Mouse (Mus musculus): Measurements from ENCODE around the gene Rbp7.
"Not testable (repeated sequence)": the region's sequence is repeated elsewhere in the genome, so short reads cannot be mapped to it uniquely, and the experiment has no call there.

The Rbp7 gene

GRCm38 (mm10) chr4:149454879-149455278, at the start of gene Rbp7:
Gene Rbp7, minus strand, starts transcription at chr4:149454978.
- DNase-seq (ENCODE audit: low spot score): no peak

DNA sequence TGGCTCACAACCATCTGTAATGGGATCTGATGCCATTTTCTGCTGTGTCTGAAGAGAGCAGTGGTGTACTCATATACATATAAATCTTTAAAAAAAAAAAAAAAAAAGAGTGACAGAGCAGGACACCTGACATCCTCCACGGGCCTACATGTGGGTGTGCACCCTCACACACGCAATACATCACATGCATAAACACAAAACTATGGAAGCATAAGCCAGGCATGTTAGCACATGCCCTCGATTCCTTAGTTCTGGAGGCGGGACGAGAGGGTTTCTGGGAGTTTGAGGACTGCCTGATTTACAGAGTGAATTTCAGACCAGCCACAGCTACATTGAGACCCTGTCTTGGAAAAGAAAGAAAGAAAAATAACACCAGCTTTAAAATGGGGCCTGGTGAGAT, 49.6 kb upstream of the Rbp7 start:
- no peak for DNase-seq (ENCODE audit: low spot score)

GRCm38 (mm10) chr4:149499790-149500189, 45.0 kb upstream of the Rbp7 start:
- no peak for DNase-seq (ENCODE audit: low spot score)

DNA sequence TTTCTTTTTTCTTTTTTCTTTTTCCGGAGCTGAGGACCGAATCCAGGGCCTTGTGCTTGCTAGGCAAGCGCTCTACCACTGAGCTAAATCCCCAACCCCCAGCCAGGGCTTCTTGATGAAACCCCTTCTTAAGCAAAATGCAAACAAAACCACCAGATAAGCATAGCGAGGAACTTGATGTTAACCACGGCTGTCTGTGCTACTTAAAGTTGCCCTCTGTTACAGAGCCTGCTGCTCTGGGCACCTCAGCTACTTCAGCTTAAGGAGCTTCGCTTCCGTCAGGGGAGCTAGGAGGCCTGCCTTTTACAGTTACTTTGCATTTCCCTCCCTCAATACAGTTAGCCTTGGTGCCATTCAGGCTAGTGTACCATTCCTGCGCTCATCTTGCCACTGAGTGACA, 44.1 kb upstream of the Rbp7 start:
- no peak for DNase-seq (ENCODE audit: low spot score)

DNA sequence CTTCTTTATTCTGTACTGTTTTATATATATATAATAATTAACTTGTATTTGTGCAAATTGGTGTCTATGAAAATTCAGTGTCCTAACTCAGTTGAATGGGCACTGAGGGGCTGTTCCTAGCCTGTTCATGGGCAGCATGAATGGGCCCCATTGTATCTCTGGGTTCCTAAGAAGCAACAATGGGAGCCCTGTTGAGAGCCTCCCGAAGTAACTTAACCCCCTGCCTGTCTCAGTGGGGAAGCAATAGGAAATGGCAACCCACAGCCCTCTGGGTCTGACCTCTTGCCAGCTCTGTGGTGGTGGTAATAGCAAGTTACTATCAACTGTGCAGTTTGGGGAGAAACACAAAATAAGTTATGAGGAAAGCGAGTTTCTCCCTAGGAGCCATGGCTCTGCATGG, 41.8 kb upstream of the Rbp7 start:
- DNase-seq (ENCODE audit: low spot score): no peak

DNA sequence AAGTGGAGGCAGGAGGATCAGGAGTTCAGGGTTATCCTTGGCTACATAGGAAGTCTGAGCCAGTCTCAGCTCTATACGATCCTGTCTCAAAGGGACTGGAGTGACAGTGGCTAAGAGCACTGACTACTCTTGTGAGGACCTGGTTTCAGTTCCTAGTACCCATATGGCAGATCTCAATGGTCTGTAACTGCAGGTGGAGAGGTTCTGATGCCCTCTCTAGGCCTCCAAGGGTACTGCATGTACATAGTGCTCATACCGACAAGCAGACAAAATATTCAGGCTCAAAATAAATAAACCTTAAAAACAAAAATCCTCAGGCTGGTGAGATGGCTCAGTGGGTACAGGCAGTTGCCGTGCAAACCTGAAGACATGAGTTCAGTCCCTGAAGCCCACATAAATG, 36.4 kb upstream of the Rbp7 start:
- DNase-seq (ENCODE audit: low spot score): no peak

- no peak for DNase-seq (ENCODE audit: low spot score)
Observed at GRCm38 (mm10) chr4:149489415-149490240, 34.9 kb upstream of the Rbp7 start.

GRCm38 (mm10) chr4:149487729-149488128, 33.0 kb upstream of the Rbp7 start:
- no peak for DNase-seq (ENCODE audit: low spot score)

DNA sequence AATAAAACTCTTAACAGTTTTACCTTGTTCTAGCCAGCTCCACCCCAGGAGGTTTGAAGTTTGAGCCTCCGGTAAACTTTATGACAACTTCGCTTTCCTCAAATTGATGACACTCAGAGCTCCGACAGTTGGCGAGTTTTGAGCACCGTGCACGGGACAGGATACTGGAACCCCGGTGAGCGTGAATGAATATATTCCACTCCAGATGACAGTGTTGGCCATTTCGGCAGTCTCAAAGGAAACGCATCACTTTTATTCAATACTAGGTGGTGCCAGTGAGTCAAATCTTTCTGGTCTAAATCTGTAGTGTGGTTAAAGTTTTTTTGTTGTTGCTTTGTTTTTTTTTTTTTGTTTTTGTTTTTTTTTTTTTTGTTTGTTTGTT, 31.0 kb upstream of the Rbp7 start:
- no peak for DNase-seq (ENCODE audit: low spot score)

DNA sequence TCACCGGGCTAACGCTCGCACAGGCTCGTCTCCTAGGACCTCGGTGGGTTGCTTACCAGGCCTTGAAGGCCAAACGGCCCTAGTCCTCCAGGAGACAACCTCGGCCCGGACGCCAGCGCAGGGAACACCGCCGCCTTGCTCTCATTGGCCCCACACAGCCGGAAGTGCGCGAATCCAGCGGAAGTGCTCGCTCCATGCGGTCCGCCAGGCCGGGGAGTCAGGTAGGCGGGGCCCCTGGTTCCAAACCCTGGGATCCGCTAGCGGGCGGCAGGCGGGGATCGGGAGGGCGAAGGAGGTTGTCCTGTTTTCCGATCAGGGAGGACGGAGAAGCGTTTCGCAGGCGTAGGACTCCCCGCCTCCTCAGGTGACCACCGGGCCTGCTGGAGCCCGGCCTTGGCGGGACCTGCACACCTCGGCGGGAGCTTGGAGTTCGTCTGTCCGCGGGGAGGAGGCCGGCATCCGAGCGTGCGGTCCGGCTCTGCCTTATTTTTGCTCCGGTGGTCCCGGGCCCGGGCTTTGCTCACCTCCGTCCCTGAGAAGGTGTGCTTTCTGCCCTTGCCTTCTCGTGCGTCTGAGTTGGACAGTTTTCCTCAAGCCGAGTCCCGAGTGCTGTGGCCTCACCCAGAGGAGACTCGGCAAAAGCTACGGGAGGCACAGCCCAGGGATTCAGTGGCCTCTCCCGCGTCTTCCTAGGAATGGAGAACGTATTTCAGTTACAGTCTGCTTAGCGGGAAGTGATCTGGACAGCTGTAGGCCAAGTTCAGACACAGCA, 30.5 kb upstream of the Rbp7 start, which contains the start of the genes Nmnat1 and Lzic:
Nmnat1 (minus strand) TSS at position 150 of the 772 bp plus-strand sequence.
Lzic (plus strand) TSS at position 177 of the 772 bp plus-strand sequence.
- peak; percentile 86 for DNase-seq (ENCODE audit: low spot score)

GRCm38 (mm10) chr4:149484566-149484965, 29.8 kb upstream of the Rbp7 start:
- DNase-seq (ENCODE audit: low spot score): no peak

DNA sequence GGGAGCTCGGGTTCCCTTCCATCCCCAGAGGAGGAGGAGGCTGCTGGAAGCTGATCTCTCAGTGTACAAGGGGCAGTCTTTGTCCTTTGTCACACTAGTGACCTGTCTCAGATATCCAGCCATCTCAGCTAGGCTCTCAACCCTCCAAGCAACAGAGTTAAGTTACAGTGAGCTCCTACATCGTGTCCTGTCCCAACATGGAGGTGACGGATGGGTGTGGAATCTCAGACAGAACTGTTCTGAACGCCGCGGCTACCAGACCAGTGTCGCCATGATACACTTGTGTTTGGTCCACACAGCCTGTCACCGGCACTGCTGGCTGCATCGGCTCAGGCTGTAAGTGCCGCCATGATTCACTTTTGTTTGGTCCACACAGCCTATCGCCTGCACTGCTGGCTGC, 22.3 kb upstream of the Rbp7 start, which contains the start of gene Tmem274:
Tmem274 (plus strand) TSS at position 301 of the 400 bp plus-strand sequence.
- no peak for DNase-seq (ENCODE audit: low spot score)

- DNase-seq (ENCODE audit: low spot score): no peak
Observed at GRCm38 (mm10) chr4:149475096-149475495, 20.3 kb upstream of the Rbp7 start.

DNA sequence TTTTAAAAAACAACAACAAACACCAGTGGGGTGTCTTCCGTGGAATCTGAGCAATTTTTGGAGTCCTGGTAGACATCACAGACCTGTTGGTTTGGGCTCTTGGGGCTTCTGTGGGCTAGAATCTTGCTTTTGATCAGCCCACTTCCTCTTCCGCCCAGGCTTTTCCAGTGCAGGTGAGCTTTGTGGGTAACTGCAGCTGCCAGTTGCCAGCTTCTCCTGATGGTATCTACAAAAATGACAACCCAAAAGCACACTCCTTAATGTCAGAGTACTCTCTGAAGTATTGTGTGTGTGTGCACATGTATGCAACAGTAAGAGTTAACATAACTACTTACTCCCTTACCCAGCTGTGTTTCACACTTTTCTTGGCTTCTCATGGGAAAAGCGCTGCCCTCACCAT, 14.8 kb upstream of the Rbp7 start:
- DNase-seq (ENCODE audit: low spot score): no peak

DNA sequence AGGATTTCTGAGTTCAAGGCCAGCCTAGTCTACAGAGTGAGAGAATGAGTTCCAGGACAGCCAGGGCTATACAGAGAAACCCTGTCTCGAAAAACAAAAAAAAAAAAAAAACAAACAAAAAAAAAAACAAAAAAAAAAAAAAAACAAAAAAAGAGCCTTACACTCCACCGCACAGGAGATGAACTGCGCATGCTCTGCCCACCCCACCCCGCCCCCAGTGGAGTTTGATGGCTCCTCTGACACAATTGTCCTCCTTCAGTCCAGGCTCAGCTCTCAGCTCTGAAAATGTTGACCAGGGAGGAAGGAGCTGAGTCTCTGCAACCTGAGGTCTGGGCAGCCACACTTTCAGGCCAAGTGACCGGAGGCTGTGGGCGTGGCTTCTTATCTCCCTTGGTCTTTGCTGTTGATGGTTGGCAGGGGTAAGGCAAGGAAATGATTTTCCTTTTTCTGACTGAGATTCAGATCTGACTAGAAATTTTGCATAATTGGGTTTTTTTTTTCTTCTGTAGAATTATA, 8.7 kb upstream of the Rbp7 start:
- DNase-seq (ENCODE audit: low spot score): no peak

DNA sequence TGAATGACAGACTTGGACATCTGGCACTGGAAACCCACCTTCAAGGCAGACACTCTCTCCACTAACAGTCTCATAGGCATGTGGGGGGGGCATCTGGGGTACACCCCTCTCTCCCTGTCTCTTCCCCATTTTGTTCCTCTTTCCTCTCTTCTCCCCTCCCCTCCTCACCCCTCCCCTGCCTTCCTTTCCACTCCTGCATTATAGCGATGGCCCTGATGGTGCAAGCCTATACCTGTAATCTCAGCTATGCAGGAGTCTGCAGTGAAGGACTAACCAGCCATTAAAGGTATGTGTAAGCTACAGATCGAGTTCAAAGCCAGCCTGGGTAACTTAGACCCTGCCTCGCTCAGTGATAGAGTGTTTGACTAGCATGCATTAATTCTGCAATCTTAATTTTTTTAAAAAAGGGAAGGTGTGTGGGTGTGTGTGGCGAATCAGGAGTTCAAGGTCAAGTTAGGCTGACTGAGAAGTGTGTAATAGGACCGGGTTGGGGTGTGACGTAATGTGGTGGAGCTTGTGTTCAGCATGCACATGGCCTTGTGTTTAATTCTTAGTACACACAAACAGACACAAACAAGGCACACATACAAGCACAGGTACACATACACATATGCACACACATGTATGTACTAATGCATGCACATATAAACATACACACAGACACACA, 7.7 kb upstream of the Rbp7 start:
- no peak for DNase-seq (ENCODE audit: low spot score)

DNA sequence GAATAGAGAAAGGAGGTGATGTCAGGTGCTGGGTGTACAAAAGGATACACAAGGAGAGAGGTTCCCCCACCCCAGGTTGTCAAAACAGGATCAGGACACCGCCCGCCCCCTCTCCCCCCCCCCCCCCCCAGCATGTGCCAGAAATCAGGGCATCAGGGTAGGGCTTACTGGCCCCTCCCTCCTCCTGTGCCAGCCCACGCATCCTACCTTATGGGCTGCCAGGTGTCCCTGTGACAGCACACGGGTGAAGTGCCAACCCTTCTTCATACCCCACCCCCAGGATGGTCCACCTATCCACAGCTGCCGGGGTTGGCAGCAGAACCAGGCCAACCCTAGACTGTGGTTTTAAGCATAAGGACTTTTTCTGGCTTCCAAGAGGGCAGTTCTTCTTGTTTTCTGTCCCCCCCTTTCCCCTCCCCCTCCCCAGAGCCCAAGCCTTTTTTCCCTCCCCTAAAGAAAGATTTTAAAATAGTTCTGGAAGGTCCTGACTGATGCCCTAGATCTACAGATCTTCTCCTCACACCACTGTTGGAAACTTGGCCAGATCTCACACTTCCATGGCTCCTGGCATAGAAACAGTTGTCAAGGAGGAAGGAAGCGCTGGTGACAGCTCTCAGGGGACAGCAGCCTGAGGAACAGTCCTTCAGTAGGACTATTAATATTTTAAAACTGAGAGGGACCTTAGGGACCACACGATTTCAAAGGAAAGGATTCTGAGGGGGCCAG, 7.0 kb upstream of the Rbp7 start:
- DNase-seq (ENCODE audit: low spot score): no peak

DNA sequence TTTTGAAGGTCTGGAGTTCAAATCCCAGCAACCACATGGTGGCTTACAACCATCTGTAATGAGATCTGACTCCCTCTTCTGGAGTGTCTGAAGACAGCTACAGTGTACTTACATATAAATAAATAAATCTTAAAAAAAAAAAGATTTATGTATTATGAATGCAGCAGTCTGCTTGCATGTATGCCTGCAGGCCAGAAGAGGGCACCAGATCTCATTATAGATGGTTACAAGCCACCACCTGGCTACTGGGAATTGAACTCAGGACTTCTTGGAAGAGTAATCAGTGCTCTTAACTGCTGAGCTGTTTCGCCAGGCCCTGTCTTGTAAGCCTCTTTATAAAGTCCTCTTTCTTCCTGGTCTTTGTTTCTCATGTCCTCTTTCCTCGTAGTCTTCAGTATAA, 5.7 kb upstream of the Rbp7 start:
- DNase-seq (ENCODE audit: low spot score): not testable (repeated sequence)

GRCm38 (mm10) chr4:149459425-149459824, 4.6 kb upstream of the Rbp7 start:
- DNase-seq (ENCODE audit: low spot score): no peak

DNA sequence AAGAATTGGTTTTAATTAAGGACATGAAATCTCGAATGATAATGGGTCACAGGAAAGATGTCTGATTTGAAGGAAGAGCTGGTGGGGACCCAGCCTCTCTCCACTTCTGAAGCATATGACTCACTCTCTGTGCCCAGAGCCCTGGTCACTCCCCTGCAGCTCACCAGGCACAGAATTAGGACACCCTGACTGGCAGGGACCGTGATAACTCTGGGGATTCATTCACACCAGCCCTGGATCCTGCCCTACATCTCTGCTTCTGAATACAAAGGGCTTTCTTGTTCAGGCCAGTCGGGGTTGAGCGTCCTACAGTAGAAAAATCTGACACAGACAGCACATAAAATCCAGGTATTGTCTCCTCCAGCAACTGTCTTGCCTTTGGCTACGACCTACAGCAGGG, 3.7 kb upstream of the Rbp7 start:
- no peak for DNase-seq (ENCODE audit: low spot score)

- DNase-seq (ENCODE audit: low spot score): no peak
Observed at GRCm38 (mm10) chr4:149457831-149458430, 3.2 kb upstream of the Rbp7 start.

All from ovary, postnatal 14 days (tissue).